Mouse (Mus musculus): ENCODE results near the gene Wdr62.

Wdr62 gene

GRCm38 (mm10) chr7:30279951-30280669 lies at the start of gene Wdr62, which contains the start of gene Thap8:
Wdr62 (minus strand) TSS chr7:30280419.
Thap8 (plus strand) TSS chr7:30280094.
- peak; percentile 81 for DNase-seq (ENCODE audit: low spot score)

- DNase-seq (ENCODE audit: low spot score), result no peak
Measured at GRCm38 (mm10) chr7:30328379-30328778, 48.2 kb upstream of the Wdr62 start.

- no peak for DNase-seq (ENCODE audit: low spot score)
Measured at GRCm38 (mm10) chr7:30327140-30327539, 46.9 kb upstream of the Wdr62 start.

- no peak for DNase-seq (ENCODE audit: low spot score)
Measured at GRCm38 (mm10) chr7:30326427-30326826, 46.2 kb upstream of the Wdr62 start.

- no peak for DNase-seq (ENCODE audit: low spot score)
Measured at GRCm38 (mm10) chr7:30325364-30325763, 45.1 kb upstream of the Wdr62 start.

GRCm38 (mm10) chr7:30324300-30324944 lies 44.2 kb upstream of the Wdr62 start:
- peak; percentile 58 for DNase-seq (ENCODE audit: low spot score)

- DNase-seq (ENCODE audit: low spot score), result no peak
Measured at GRCm38 (mm10) chr7:30323795-30324194, 43.6 kb upstream of the Wdr62 start, which contains the start of gene Sdhaf1. Sdhaf1 (minus strand) TSS chr7:30323895.

GRCm38 (mm10) chr7:30322865-30323264 lies 42.6 kb upstream of the Wdr62 start:
- DNase-seq (ENCODE audit: low spot score), result no peak

GRCm38 (mm10) chr7:30322285-30322667 lies 42.1 kb upstream of the Wdr62 start:
- DNase-seq (ENCODE audit: low spot score), result peak; percentile 97

- peak; percentile 55 for DNase-seq (ENCODE audit: low spot score)
Measured at GRCm38 (mm10) chr7:30321539-30322284, 41.5 kb upstream of the Wdr62 start, which contains the start of gene E130208F15Rik. E130208F15Rik (plus strand) TSS chr7:30321740.

GRCm38 (mm10) chr7:30320946-30321345 lies 40.7 kb upstream of the Wdr62 start:
- DNase-seq (ENCODE audit: low spot score), result no peak

GRCm38 (mm10) chr7:30318142-30318541 lies 37.9 kb upstream of the Wdr62 start:
- DNase-seq (ENCODE audit: low spot score), result no peak

- no peak for DNase-seq (ENCODE audit: low spot score)
Measured at GRCm38 (mm10) chr7:30315559-30316529, 35.6 kb upstream of the Wdr62 start.

GRCm38 (mm10) chr7:30314721-30315155 lies 34.5 kb upstream of the Wdr62 start, which contains the start of gene Syne4:
Syne4 (plus strand) TSS chr7:30314807.
- no peak for DNase-seq (ENCODE audit: low spot score)

GRCm38 (mm10) chr7:30313666-30314320 lies 33.6 kb upstream of the Wdr62 start:
- DNase-seq (ENCODE audit: low spot score), result no peak

GRCm38 (mm10) chr7:30310136-30310535 lies 29.9 kb upstream of the Wdr62 start:
- no peak for DNase-seq (ENCODE audit: low spot score)

GRCm38 (mm10) chr7:30309395-30310129 lies 29.3 kb upstream of the Wdr62 start:
- no peak for DNase-seq (ENCODE audit: low spot score)

- peak; percentile 95 for DNase-seq (ENCODE audit: low spot score)
Measured at GRCm38 (mm10) chr7:30308076-30309005, 28.1 kb upstream of the Wdr62 start, which contains the start of gene Alkbh6. Alkbh6 (plus strand) TSS chr7:30308717.
